Mouse (Mus musculus) hindbrain, embryonic 12.5 days (tissue): ENCODE data around the gene Olfr211. TPM values are rescaled to one million over a fixed set of nuclear protein-coding genes. Genes with fewer than 3 reads are reported as not detected.
"Not testable (repeated sequence)": the region's sequence is repeated elsewhere in the genome, so short reads cannot be mapped to it uniquely, and the experiment has no call there.

Experiments
- ATAC-seq: fragments of 200-750 bp; cut with Nextera tagmentation; 2 replicates; pipeline ENCODE4 v1.8.0; 2017; ENCODE audit warnings: moderate TSS enrichment; ENCODE audit not compliant: low FRiP score
- H3K27ac ChIP-seq: fragments of 300-500 bp; sonication (generic); 2 replicates; pipeline ENCODE4 v1.5.1; 2016; ENCODE audit warnings: mild to moderate bottlenecking
- H3K27me3 ChIP-seq: fragments of 300-500 bp; sonication (generic); 2 replicates; pipeline ENCODE4 v1.6.1; 2016; ENCODE audit warnings: mild to moderate bottlenecking
- H3K36me3 ChIP-seq: fragments of 300-500 bp; sonication (generic); 2 replicates; pipeline ENCODE4 v1.6.1; 2016; ENCODE audit warnings: mild to moderate bottlenecking
- H3K4me1 ChIP-seq: fragments of 300-500 bp; sonication (generic); 2 replicates; pipeline ENCODE4 v1.6.1; 2016
- H3K4me2 ChIP-seq: fragments of 300-500 bp; sonication (generic); replicated peaks from 2 replicates; pipeline ENCODE4 v1.6.1; 2016; ENCODE audit warnings: mild to moderate bottlenecking
- H3K4me3 ChIP-seq: fragments of 300-500 bp; sonication (generic); 2 replicates; pipeline ENCODE4 v1.5.1; 2016; ENCODE audit warnings: mild to moderate bottlenecking
- H3K9ac ChIP-seq: fragments of 300-500 bp; sonication (generic); 2 replicates; pipeline ENCODE4 v1.6.1; 2016; ENCODE audit warnings: mild to moderate bottlenecking, moderate library complexity
- H3K9me3 ChIP-seq: fragments of 300-500 bp; sonication (generic); replicated peaks from 2 replicates; pipeline ENCODE4 v1.6.1; 2016; ENCODE audit warnings: mild to moderate bottlenecking
- WGBS: fragments of 180-500 bp; shearing (Covaris S2); methylation state at CpG from one replicate; pipeline ENCODE4 v1.1.7; 2016; 5-methylcytosine and 5-hydroxymethylcytosine counted together
- polyA plus RNA-seq: library from polyadenylated mRNA; unstranded; fragments of >200 nt; fragmentation: Nextera tagmentation; extraction: Ambion mirVana; gene quantifications from 2 replicates; pipeline ENCODE4 v1.2.1, GENCODE M21; 2016

The Olfr211 gene
- polyA plus RNA-seq, 1 experiment from 2014 or later: not detected

DNA sequence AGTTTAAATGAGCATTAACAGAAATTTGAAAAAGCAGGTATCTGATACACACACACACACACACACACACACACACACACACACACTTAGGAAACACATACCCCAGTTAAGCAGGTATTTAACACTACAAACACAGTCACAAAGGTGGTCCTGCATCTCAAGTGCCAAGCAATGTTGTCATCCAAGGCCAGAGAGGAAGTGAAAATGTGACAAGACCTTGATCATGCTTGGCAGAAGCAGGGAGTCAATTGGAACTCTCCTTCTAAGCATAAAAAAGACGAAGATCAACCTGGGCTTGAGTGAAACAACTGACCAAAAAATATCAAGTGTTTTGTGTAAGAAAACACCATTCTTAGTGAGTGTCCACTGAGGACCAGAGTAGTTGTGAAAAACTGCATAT is 7.1 kb downstream of the Olfr211 start:
- Histone ChIP-seq H3K27me3 (no peaks in the 10 kb centered on the region), H3K27ac (no peak overlapping the region), H3K9me3 (0 out of 2 replicates have a peak, but pooled peaks cover 2% of the 10 kb centered on the region), H3K9ac (no peak overlapping the region), H3K4me2 (no peak overlapping the region), H3K4me1 (no peaks in the 10 kb centered on the region), H3K36me3 (no peaks in the 10 kb centered on the region), H3K4me3 (no peak overlapping the region)
- 85% methylated on average over 1 of the region's 1 CpGs for WGBS
- ATAC-seq: no peak

- not testable (repeated sequence) for H3K27ac ChIP-seq, H3K27me3 ChIP-seq, H3K36me3 ChIP-seq, H3K4me2 ChIP-seq, ATAC-seq, H3K4me1 ChIP-seq, H3K9ac ChIP-seq, H3K4me3 ChIP-seq
- peaks cover 23% of the 10 kb centered on the region for H3K9me3 ChIP-seq
- WGBS: 91% methylated on average over 20 of the region's 20 CpGs
Measured at GRCm38 (mm10) chr6:116506302-116507003, 17.6 kb downstream of the Olfr211 start, which contains the start of gene Olfr212. Olfr212 (plus strand) TSS chr6:116506516.

DNA sequence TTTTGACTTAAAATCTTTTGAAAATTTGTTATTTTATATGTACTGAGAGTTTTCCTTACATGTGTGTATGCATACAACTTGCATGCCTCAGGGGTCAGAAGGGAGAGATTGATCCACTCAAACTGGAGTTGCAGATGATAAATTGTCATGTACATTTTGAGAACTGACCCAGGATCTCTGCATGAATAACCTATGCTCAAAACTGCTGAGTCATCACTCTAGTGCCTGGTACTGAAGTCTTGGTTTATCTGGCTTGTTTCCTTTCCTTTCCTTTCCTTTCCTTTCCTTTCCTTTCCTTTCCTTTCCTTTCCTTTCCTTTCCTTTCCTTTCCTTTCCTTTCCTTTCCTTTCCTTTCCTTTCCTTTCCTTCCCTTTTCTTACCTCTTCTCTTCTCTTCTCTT is 25.9 kb downstream of the Olfr211 start:
- no peak overlapping the region for H3K4me2 ChIP-seq
- no peak overlapping the region for H3K27ac ChIP-seq
- H3K27me3 ChIP-seq: no peaks in the 10 kb centered on the region
- ATAC-seq: no peak
- no peaks in the 10 kb centered on the region for H3K4me1 ChIP-seq
- no peaks in the 10 kb centered on the region for H3K9me3 ChIP-seq
- H3K36me3 ChIP-seq: no peaks in the 10 kb centered on the region
- no peak overlapping the region for H3K9ac ChIP-seq
- no peak overlapping the region for H3K4me3 ChIP-seq

DNA sequence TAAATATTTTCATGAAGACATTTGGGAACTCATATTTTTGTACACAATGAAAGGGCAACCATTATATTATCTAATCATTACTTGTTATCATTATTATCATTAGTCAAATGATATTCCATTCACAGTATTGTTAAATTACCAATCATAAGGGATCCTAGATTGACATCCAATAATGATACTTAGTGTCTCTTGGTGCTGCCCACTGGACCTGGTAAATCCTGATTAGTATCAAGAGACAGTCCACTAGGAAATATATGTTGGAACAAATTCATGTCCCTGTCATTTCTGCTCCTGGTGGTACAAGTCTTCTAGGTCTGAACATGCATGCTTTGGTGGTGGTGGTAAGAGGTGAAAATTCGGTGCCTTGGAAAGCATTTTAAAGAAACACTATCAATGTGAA is 49.3 kb downstream of the Olfr211 start, which contains the start of gene Olfr213:
Gene Olfr213 (plus strand): TSS at position 301 of the 400 bp plus-strand sequence.
- ATAC-seq: no peak
- no peak within 1 kb of the TSS for H3K4me2 ChIP-seq
- H3K36me3 ChIP-seq: no peaks in the 10 kb centered on the region
- H3K9me3 ChIP-seq: no peaks in the 10 kb centered on the region
- H3K27ac ChIP-seq: no peak within 1 kb of the TSS
- H3K9ac ChIP-seq: no peak within 1 kb of the TSS
- no peaks in the 10 kb centered on the region for H3K27me3 ChIP-seq
- no peak within 1 kb of the TSS for H3K4me3 ChIP-seq
- WGBS: 85% methylated on average over 1 of the region's 1 CpGs
- no peaks in the 10 kb centered on the region for H3K4me1 ChIP-seq

DNA sequence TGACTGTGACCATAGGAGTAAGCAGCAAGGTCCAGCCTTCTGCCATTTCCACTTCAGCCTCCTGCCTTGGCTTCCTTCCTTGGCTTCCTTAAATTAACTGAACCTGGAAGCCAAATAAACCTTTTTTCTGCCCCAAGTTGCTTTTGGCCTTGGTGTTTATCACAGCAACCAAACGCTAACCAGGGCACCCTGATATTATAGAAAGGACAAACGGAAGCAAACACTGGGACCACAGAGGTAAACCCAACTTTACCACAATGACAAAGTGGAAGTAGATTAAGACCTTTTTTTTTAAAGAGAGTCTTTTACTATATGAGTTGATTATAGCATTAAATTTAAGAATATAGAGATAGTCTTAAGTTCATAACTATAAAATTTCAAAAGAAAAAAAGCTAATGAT is 53.6 kb downstream of the Olfr211 start:
- Histone ChIP-seq H3K4me2 (no peak overlapping the region), H3K9me3 (no peaks in the 10 kb centered on the region), H3K9ac (no peak overlapping the region), H3K4me3 (no peak overlapping the region), H3K27me3 (no peaks in the 10 kb centered on the region), H3K27ac (no peak overlapping the region), H3K36me3 (no peaks in the 10 kb centered on the region), H3K4me1 (no peaks in the 10 kb centered on the region)
- no peak for ATAC-seq
- WGBS: 93% methylated on average over 2 of the region's 2 CpGs

Other genes with a start within 250 kb of the Olfr211 start
- 8.9 and 9.7 TPM in 2 replicates for gene Zfand4, start 224.9 kb upstream of the Olfr211 start, polyA plus RNA-seq
- gene March8, start 151.1 kb upstream of the Olfr211 start, polyA plus RNA-seq: 65.0 and 68.5 TPM in 2 replicates
- gene Alox5, start 27.9 kb upstream of the Olfr211 start, polyA plus RNA-seq: 1.0 and 1.2 TPM in 2 replicates
- 0.08 TPM in 1 of 2 replicates, not detected in the other for gene Olfr212, start 17.4 kb downstream of the Olfr211 start, polyA plus RNA-seq
- gene Olfr213, start 49.4 kb downstream of the Olfr211 start, polyA plus RNA-seq: not detected in 2 replicates
- 0.23 and 0.52 TPM in 2 replicates for gene Gm5580, start 62.0 kb downstream of the Olfr211 start, polyA plus RNA-seq
- gene Olfr214, start 65.1 kb downstream of the Olfr211 start, polyA plus RNA-seq: not detected in 2 replicates
- not detected in 2 replicates for gene Olfr215, start 95.1 kb downstream of the Olfr211 start, polyA plus RNA-seq
- 237 and 251 TPM in 2 replicates for gene Zfp422, start 139.9 kb downstream of the Olfr211 start, polyA plus RNA-seq
- gene Depp1, start 161.5 kb downstream of the Olfr211 start, polyA plus RNA-seq: 9.5 and 9.7 TPM in 2 replicates
- gene Rassf4, start 184.9 kb downstream of the Olfr211 start, polyA plus RNA-seq: 38.7 and 46.7 TPM in 2 replicates
- gene Tmem72, start 227.8 kb downstream of the Olfr211 start, polyA plus RNA-seq: 0.10 and 0.12 TPM in 2 replicates